Mouse (Mus musculus): ENCODE results near the gene Rasgrf1.

DNA sequence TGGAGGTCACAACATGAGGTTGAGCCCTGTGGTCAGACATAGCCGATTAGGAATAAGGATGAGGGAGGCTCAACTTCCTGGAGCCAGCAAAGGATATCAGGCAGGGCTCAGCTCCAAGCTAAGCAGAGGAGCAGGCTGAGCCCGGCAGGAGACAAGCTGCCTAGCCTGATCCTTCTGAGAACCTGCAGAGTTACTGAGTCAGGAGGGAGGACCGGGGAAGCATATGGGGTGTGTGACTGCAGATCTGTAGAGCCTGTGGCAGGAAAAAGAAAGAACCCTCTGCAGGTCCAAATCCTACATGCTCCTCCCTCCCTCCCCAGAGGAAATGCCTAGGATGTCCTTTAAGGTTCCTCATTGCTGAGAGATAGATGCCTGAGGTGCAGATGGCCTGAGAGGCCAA, 62.6 kb downstream of the Rasgrf1 start:
- no peak for TF ChIP-seq CTCF (IDR thresholded peaks at IDR 0.05; ENCODE audit: extremely low read depth, insufficient read depth, low read length)
- no peak for TF ChIP-seq POLR2A (IDR thresholded peaks at IDR 0.05; ENCODE audit: extremely low read depth, insufficient read depth, low read length)

All from cortical plate, adult 2 months (tissue).